Mouse (Mus musculus): Measurements from ENCODE around the gene Tmem266.

The Tmem266 gene

DNA sequence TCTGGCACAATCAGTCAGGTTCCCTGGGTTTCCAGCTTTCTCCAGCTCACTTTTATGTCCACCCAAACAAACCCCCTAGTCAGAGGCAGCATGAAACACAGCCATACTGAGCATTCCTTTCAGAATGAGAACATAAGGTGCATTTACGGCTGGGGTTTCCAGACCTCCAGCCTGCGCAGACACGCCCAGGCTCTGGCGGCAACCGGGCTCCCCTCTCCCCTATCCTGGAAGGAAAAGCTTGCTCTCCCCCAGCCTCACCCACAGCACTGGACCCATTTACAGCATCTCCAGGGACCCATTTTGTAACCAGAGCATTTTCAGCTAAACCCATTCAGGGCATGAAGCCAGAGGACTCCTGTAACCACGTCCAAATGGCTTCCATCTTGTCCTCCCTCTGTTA, 123.3 kb downstream of the Tmem266 start:
- no peak for DNase-seq (ENCODE audit: extremely low spot score, low spot score)

DNA sequence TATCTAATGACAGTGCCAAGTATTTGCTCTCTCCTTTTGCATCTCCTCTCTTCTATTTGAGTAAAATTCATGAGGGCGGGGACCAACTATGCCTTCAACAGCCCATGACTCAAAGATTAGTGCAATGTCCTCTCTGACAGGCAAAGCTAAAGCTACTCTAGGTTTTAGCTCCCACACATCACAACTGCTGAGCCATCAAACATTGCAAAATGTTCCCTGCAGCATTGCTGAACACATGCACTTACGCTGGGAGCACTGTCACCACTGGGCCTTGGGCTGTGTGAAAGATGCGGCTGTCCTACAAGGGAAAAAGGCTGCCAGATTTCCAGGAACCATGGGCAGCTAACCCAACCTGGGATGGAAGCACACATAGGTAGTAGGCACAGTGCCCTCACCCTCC, 124.7 kb downstream of the Tmem266 start:
- no peak for DNase-seq (ENCODE audit: extremely low spot score, low spot score)

DNA sequence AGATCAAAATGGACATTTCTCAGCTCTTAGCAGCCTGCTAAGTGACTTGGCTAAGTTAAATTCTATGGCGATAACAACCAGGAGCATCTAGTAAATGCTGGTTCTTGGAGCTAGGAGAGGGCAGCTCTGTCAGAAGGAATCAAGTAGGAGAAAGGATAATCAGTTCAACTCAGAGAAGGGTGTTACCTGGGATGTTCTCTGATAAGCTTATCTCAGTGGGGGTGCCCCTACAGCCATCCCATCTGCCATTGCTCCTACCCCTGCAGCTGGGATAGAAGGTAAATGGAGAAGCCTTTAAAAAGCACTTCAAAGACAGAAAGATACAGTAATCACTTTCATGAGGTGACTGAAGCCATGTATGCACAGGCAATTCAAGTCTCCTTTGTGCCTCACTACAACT, 126.2 kb downstream of the Tmem266 start:
- DNase-seq (ENCODE audit: extremely low spot score, low spot score) = no peak

DNA sequence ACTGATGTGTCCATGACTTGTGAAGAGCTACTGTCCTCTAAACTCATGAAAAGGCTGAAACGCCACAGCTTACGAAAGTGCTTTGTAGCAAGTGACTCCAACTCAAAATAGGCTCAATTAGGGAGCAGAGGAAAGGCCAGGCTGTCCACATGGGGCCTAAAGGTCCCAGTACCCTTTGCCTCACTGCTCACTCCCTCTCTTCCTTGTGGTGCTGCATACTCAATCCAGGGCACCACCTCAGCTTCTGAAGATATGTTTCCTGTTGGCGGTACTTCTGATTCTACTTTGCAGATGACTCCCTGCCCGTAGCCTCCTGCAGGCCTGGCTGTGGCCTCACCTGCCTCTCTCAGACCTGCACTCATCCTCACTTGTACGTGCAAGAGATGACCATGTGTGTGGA, 126.7 kb downstream of the Tmem266 start:
- DNase-seq (ENCODE audit: extremely low spot score, low spot score) = no peak

DNA sequence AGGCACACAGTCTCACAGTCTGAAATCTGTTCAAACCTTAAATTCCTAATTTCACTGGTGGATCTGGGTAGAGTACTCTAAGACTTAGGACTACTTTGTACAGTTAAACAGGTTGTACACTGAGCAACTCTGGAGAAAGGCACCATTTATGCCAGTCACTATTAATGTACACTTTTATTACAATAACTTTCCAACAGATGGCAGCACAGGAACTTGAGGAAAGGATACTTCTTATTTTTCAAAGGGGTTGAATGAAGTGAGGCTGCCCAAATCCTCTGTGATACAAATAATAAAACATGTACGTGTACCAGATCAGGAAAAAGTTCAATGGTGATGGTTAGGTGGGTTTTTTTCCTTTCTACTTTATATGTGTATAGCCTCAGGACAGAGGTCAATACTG, 141.7 kb downstream of the Tmem266 start:
- no peak for DNase-seq (ENCODE audit: extremely low spot score, low spot score)

DNA sequence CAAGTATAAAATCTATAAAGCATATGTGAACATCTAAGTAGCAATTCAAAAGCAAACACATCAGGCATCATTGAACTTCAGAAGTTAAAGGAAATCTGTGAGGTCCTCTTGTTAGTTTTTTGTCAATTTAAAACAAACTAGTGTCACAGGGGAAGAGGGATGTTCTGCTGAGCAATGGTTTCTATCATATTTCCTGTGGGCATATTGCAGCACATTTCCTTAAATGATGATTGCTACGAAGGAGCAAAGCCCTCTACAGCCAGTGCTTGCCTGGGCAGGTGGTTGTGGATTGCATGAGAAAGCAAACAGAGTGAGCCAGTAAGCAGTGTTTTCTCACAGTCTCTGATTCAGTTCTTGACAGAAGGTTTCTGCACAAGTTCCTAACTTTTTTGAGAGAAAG, 149.4 kb downstream of the Tmem266 start:
- no peak for DNase-seq (ENCODE audit: extremely low spot score, low spot score)

DNA sequence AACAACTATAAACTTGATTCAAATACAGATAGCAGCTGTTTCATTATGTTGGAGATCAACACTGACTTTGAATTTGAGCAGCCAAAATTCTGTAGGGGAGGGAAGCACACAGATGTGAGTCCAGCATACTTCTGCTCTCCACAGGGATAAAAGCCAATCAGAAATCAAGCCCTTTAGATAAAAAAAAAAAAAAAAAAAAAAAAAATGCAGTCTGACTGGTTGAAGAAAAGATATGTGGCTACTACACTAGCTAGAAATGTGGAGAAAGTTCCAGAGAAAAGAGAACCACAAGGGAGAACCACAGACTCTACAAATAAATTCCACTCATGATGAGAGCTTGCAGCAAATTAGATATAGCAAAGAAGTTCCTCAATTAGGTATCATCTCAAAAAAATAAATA, 152.0 kb downstream of the Tmem266 start:
- DNase-seq (ENCODE audit: extremely low spot score, low spot score) = no peak

DNA sequence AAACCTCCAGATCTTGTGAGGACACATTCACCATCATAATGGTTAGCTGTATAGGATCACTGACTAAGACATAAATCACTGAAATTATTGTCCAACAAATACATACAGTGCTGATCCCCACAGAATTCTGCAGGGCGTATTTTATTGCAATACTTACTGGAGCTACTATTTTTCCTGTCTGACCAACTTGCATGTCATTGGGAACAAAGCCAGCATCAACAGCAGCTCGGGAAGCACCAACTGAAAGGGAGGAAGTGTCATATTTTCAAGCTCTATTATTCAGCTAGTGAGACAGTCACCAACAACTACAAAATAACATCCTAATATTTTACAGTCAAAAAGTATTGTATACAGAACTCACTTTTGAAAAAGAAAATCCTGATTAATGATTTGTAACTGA, 155.4 kb downstream of the Tmem266 start:
- DNase-seq (ENCODE audit: extremely low spot score, low spot score) = no peak

Measured in neural tube, embryonic 10.5 days (tissue).